Mouse (Mus musculus): Measurements from ENCODE around the gene Dnah7a. TPM values are rescaled to one million over a fixed set of nuclear protein-coding genes. Genes with fewer than 3 reads are reported as not detected.
"Not testable (repeated sequence)": the region's sequence is repeated elsewhere in the genome, so short reads cannot be mapped to it uniquely, and the experiment has no call there.

Gene Dnah7a
- polyA plus RNA-seq, 1 experiment from 2014 or later = 0.04 TPM

DNA sequence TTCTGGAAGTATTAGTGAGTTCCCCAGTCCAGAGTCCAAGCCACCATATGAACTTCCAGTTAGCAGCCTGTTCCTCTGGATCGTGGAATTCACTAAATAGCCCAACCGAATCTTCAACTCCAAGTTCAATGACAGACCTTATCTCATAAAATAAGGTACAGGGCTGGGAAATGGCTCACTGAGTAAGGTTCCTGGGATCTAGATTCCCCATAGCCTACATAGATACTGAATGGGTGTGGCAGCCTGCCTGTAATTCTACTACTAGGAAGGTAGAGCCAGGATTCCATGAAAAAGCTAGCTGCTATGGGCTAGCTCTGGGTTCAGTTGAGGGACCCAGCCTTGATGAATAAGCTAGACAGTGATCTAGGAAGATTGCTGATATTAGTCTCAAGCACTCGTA is 30.0 kb upstream of the Dnah7a start:
- no peak for DNase-seq (ENCODE audit: low read depth, low spot score)
- in situ Hi-C loops (cut with MboI; ENCODE audit: low pct_unique_long_range_greater_than_20kb) = no loop called here
- no peaks in the 10 kb centered on the region for H3K27me3 ChIP-seq
- ATAC-seq = no peak
- POLR2A ChIA-PET = no interaction called here
- CTCF ChIA-PET = interaction anchor here (1.7 kb wide), 1 partner anchor 17 kb away, joined by 4 read pairs; no protein-coding TSS in a partner anchor
- no peak for TF ChIP-seq CTCF (IDR thresholded peaks at IDR 0.05)

GRCm38 (mm10) chr1:53728489-53729225 is 22.1 kb upstream of the Dnah7a start:
- ATAC-seq = peak; percentile 80
- no peaks in the 10 kb centered on the region for H3K27me3 ChIP-seq
- no peak for DNase-seq (ENCODE audit: low read depth, low spot score)
- ChIA-PET CTCF (interaction anchor here (1.1 kb wide), 2 partner anchors 9 to 29 kb away, joined by 3 to 4 read pairs; no protein-coding TSS in a partner anchor), POLR2A (no interaction called here)
- in situ Hi-C loops (cut with MboI; ENCODE audit: low pct_unique_long_range_greater_than_20kb) = no loop called here
- no peak for TF ChIP-seq CTCF (IDR thresholded peaks at IDR 0.05)

- no peak for TF ChIP-seq CTCF (IDR thresholded peaks at IDR 0.05)
- no peak for DNase-seq (ENCODE audit: low read depth, low spot score)
- ChIA-PET POLR2A (no interaction called here), CTCF (no interaction called here)
- no peaks in the 10 kb centered on the region for H3K27me3 ChIP-seq
- in situ Hi-C loops (cut with MboI; ENCODE audit: low pct_unique_long_range_greater_than_20kb) = no loop called here
- ATAC-seq = no peak
Observed at GRCm38 (mm10) chr1:53726883-53727282, 20.3 kb upstream of the Dnah7a start.

DNA sequence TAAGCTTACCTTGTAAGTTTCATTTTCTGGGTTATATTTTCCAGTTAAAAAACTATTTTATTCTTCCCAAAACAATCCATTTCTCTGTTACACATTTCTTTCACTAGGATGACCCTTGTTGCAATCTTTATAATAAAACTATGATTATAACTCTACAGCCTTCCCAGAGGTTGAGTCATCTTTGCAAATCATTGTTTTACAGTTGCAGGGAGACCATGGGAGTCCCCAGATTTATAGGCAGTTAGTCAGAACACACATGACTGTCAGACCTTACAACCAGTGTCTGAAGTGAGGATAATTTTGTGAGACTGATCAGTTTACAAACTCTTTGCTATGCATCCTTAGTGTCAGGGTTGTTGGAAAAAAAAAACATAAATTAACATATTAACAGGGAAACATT is 14.8 kb upstream of the Dnah7a start:
- no peak for TF ChIP-seq CTCF (IDR thresholded peaks at IDR 0.05)
- in situ Hi-C loops (cut with MboI; ENCODE audit: low pct_unique_long_range_greater_than_20kb) = loop anchor here (5.0 to 25.0 kb wide), 3 partner anchors 51 to 666 kb away; no protein-coding TSS in a partner anchor
- DNase-seq (ENCODE audit: low read depth, low spot score) (no peak), ATAC-seq (peak; percentile 51)
- ChIA-PET CTCF (interaction anchor here (1.3 kb wide), 1 partner anchor 53 kb away, joined by 3 read pairs; no protein-coding TSS in a partner anchor), POLR2A (no interaction called here)
- no peaks in the 10 kb centered on the region for H3K27me3 ChIP-seq

DNA sequence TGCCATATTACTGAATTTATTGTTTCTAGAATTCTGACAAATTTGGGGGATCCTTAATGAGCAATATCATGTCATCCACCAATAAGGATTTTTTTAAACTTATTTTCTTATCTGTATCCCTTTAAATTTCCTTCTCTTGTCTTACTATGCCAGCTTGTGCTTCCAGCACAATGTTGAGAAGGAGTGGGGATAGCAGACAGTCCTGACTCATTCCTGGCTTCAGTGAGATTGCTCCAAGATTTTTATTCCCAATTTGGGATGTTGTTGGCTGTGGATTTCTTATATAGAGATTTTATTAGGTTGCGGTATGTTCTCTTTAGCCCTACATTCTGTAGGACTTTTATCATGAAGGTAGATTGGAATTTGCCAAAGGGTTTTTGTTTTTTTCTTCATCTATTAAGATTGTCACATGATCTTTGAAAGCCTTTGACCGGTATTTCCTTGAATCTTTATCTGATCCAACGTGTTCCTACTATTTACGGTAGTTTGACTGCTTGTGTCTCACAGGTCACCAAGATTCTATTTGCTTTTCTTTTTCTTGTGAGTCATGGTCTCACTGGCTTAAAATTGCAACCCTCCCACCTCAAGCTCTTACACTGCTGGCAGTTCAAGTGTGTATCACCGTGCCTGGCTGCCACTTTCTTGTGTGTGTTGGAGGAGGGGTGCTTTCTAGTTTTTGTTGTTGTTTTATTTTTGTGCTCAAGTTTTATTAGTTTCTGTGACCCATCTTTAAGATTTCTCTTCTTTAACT is 14.2 kb upstream of the Dnah7a start:
- no peak for ATAC-seq
- in situ Hi-C loops (cut with MboI; ENCODE audit: low pct_unique_long_range_greater_than_20kb) = loop anchor here (5.0 to 25.0 kb wide), 3 partner anchors 52 to 667 kb away; no protein-coding TSS in a partner anchor
- CTCF ChIA-PET = no interaction called here

DNA sequence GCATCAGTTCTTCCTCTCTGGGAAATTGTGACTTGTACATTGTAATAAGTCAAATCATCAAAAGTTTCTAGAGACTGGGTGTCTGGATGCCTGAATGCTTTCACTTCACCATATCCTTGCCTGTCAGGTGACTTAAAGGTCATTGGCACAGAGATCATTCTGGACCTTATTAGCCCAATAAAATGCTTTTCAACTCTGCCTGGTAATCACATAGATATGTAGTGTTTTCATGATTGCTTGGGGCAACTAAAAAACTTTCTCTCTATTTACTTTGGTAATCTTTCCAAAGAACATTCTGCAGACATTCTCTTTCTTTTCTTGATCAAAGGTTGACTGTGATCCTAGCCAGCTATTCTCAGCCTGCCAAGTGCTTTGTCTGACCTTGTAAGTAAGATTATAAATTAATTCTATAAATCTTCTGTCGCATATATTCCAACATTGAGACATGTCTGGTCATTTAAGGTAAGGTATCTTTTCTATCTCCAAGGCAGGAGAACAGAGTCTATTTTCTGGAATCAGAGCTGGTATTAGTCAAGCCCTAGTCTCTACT is 9.5 kb upstream of the Dnah7a start:
- DNase-seq (ENCODE audit: low read depth, low spot score) (no peak), ATAC-seq (no peak)
- no peak for TF ChIP-seq CTCF (IDR thresholded peaks at IDR 0.05)
- in situ Hi-C loops (cut with MboI; ENCODE audit: low pct_unique_long_range_greater_than_20kb) = loop anchor here (25.0 kb wide), 1 partner anchor 671 kb away; no protein-coding TSS in a partner anchor
- POLR2A ChIA-PET = interaction anchor here (1.2 kb wide), 1 partner anchor 173 kb away, joined by 5 read pairs; no protein-coding TSS in a partner anchor
- H3K27me3 ChIP-seq = no peaks in the 10 kb centered on the region
- CTCF ChIA-PET = no interaction called here

More for the DNA sequence above, 14.2 kb upstream of the Dnah7a start:
- TF ChIP-seq CTCF (IDR thresholded peaks at IDR 0.05) = no peak
- DNase-seq (ENCODE audit: low read depth, low spot score) = no peak
- POLR2A ChIA-PET = no interaction called here
- no peaks in the 10 kb centered on the region for H3K27me3 ChIP-seq

DNA sequence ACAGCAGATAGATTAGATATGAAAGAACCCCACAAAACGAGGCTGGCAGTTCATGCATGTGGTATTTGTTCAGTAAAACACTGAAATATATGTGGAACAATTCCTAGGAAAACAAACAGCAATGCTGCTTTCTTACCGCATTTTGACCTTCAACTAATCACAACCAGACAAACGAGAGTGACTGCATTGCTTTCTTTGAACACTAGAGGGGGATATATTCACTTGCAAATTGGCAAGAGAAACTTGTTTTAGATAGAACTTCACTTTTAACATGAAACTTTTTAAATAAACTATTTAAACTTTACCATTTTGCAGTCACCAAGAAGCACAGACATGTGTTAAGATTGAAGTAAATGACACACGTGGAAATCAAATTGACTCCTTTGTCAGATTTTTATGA is 8.9 kb upstream of the Dnah7a start:
- POLR2A ChIA-PET = interaction anchor here (1.2 kb wide), 1 partner anchor 173 kb away, joined by 5 read pairs; no protein-coding TSS in a partner anchor
- no peaks in the 10 kb centered on the region for H3K27me3 ChIP-seq
- in situ Hi-C loops (cut with MboI; ENCODE audit: low pct_unique_long_range_greater_than_20kb) = loop anchor here (25.0 kb wide), 1 partner anchor 672 kb away; no protein-coding TSS in a partner anchor
- CTCF ChIA-PET = no interaction called here
- no peak for DNase-seq (ENCODE audit: low read depth, low spot score)
- TF ChIP-seq CTCF (IDR thresholded peaks at IDR 0.05) = peak; percentile 62
- ATAC-seq = no peak

- DNase-seq (ENCODE audit: low read depth, low spot score); H3K27me3 ChIP-seq; POLR2A ChIA-PET: not testable (repeated sequence)
- CTCF ChIA-PET = interaction anchor here (0.6 kb wide), 1 partner anchor 652 kb away, joined by 3 read pairs; no protein-coding TSS in a partner anchor
- peak; percentile 86 for ATAC-seq
- in situ Hi-C loops (cut with MboI; ENCODE audit: low pct_unique_long_range_greater_than_20kb) = loop anchor here (25.0 kb wide), 1 partner anchor 674 kb away; no protein-coding TSS in a partner anchor
Observed at GRCm38 (mm10) chr1:53713383-53713782, 6.8 kb upstream of the Dnah7a start.

GRCm38 (mm10) chr1:53711069-53711468 is 4.5 kb upstream of the Dnah7a start:
- no peak for TF ChIP-seq CTCF (IDR thresholded peaks at IDR 0.05)
- no peak for DNase-seq (ENCODE audit: low read depth, low spot score)
- in situ Hi-C loops (cut with MboI; ENCODE audit: low pct_unique_long_range_greater_than_20kb) = loop anchor here (25.0 kb wide), 1 partner anchor 676 kb away; no protein-coding TSS in a partner anchor
- ChIA-PET POLR2A (no interaction called here), CTCF (interaction anchor here (1.6 kb wide), 1 partner anchor 28 kb away, joined by 3 read pairs; no protein-coding TSS in a partner anchor)
- no peaks in the 10 kb centered on the region for H3K27me3 ChIP-seq
- no peak for ATAC-seq

DNA sequence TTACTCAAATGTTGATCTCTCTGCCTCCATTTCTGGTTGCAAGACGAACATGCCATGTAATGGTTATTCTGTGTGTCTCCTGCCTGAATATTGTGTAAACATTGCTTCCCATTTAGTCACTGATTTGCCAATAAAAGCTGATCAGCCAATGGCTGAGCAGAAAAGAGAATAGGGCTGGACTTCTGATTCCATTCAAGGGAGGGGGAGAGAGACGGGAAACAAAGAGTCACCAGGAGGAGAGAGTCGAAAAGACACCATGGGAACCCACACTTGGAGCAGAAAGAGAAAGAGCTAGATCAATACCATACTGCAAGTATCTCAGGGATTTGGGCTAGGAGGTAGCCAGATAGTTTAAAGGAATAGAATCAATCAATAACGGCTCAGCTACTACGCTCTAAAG is 3.0 kb upstream of the Dnah7a start:
- POLR2A ChIA-PET; H3K27me3 ChIP-seq; ATAC-seq; DNase-seq (ENCODE audit: low read depth, low spot score): not testable (repeated sequence)
- in situ Hi-C loops (cut with MboI; ENCODE audit: low pct_unique_long_range_greater_than_20kb) = loop anchor here (25.0 kb wide), 1 partner anchor 678 kb away; no protein-coding TSS in a partner anchor
- CTCF ChIA-PET = interaction anchor here (1.4 to 1.6 kb wide), 2 partner anchors 26 to 180 kb away, joined by 3 read pairs; no protein-coding TSS in a partner anchor

Measured in Patski (cell line).